In genomic region chr15:84414040-84414848, GRCm38 (mm10) we compare ENCODE assay signal across 9 mouse cellular contexts. TPM values are rescaled to one million over a fixed set of nuclear protein-coding genes. Genes with fewer than 3 reads are reported as not detected.
A peak's percentile ranks its signal among the peaks of the same experiment; 100 is the strongest.
DNase-seq lines count a peak whose midpoint lies in the region; ATAC-seq and TF ChIP-seq lines count a peak whose summit lies in the region.
"Had no signal": no experiment of that assay in that cellular context is flagged by ENCODE, and none has a peak within 500 bp of the region (broad histone marks: within the 10 kb centered on the region; RNA-seq: fewer than 3 reads in every experiment).

No protein-coding gene starts in this region.

- H3K27me3 ChIP-seq in lung, embryonic 14.5 days (ENCODE audit: insufficient read depth, low read length) = no peaks in the 10 kb centered on the region
- H3K27me3 ChIP-seq in hindbrain, embryonic 12.5 days = peaks cover 26% of the 10 kb centered on the region
- H3K27me3 ChIP-seq in limb, embryonic 14.5 days (ENCODE audit: control insufficient read depth, insufficient read depth, low read length) = 0 out of 2 replicates have a peak, but pooled peaks cover 6% of the 10 kb centered on the region

- no peaks in the 10 kb centered on the region for H3K36me3 ChIP-seq in lung, embryonic 14.5 days (ENCODE audit: insufficient read depth)
- no peaks in the 10 kb centered on the region for H3K36me3 ChIP-seq in hindbrain, embryonic 12.5 days
- no peaks in the 10 kb centered on the region for H3K36me3 ChIP-seq in limb, embryonic 14.5 days (ENCODE audit: control insufficient read depth, insufficient read depth, low read length)

- no peak overlapping the region for H3K4me3 ChIP-seq in lung, embryonic 14.5 days (ENCODE audit: low read depth, low read length)
- no peak overlapping the region for H3K4me3 ChIP-seq in hindbrain, embryonic 12.5 days
- no peak overlapping the region for H3K4me3 ChIP-seq in limb, embryonic 14.5 days (replicated peaks; ENCODE audit: low read length)

- H3K4me1 ChIP-seq in lung, embryonic 14.5 days (ENCODE audit: insufficient read depth) = peaks cover 3% of the 10 kb centered on the region; the same call in 1 of the 2 replicates
- peaks cover 42% of the 10 kb centered on the region for H3K4me1 ChIP-seq in hindbrain, embryonic 12.5 days
- peaks cover 3% of the 10 kb centered on the region for H3K4me1 ChIP-seq in limb, embryonic 14.5 days (ENCODE audit: control insufficient read depth, insufficient read depth, low read length)

- H3K27ac ChIP-seq in lung, embryonic 14.5 days (ENCODE audit: low read depth) = no peak overlapping the region
- peak overlapping the region; percentile 62 for H3K27ac ChIP-seq in hindbrain, embryonic 12.5 days
- no peak overlapping the region for H3K27ac ChIP-seq in limb, embryonic 14.5 days (replicated peaks; ENCODE audit: low read depth, low read length)
- H3K27ac ChIP-seq: kidney, postnatal 0 days had no signal

- peak; percentile 44 for DNase-seq in lung, embryonic 14.5 days
- no peak for DNase-seq in lung, adult 18-20 months
- DNase-seq in limb, embryonic 14.5 days (ENCODE audit: low spot score) = peak; percentile 51
- DNase-seq in gastrocnemius, adult 8-10 months (ENCODE audit: low spot score in 2 of 2) = no peak
- DNase-seq in ovary, postnatal 36 days (ENCODE audit: low spot score) = no peak
- DNase-seq in adrenal gland, postnatal 4 days (ENCODE audit: low spot score in 2 of 2) = no peak
- no peak for DNase-seq in adrenal gland, postnatal 25 days

- H3K9me3 ChIP-seq in lung, embryonic 14.5 days (ENCODE audit: low read depth, low read length) = no peaks in the 10 kb centered on the region
- H3K9me3 ChIP-seq in hindbrain, embryonic 12.5 days (replicated peaks) = no peaks in the 10 kb centered on the region
- no peaks in the 10 kb centered on the region for H3K9me3 ChIP-seq in limb, embryonic 14.5 days (ENCODE audit: control insufficient read depth, low read length)

- H3K9ac ChIP-seq in lung, embryonic 14.5 days = no peak overlapping the region
- no peak overlapping the region for H3K9ac ChIP-seq in hindbrain, embryonic 12.5 days
- no peak overlapping the region for H3K9ac ChIP-seq in limb, embryonic 14.5 days (ENCODE audit: low read depth, low read length, severe bottlenecking)

- ATAC-seq in lung, embryonic 14.5 days (ENCODE audit: insufficient read depth) = no peak
- no peak for ATAC-seq in hindbrain, embryonic 12.5 days (ENCODE audit: low FRiP score)
- peak; percentile 51 for ATAC-seq in limb, embryonic 14.5 days (ENCODE audit: low FRiP score, low read depth)

- no peak overlapping the region for H3K4me2 ChIP-seq in lung, embryonic 14.5 days
- H3K4me2 ChIP-seq in hindbrain, embryonic 12.5 days (replicated peaks) = no peak overlapping the region
- no peak overlapping the region for H3K4me2 ChIP-seq in limb, embryonic 14.5 days (replicated peaks; ENCODE audit: low read depth, low read length, severe bottlenecking)

- TF ChIP-seq CTCF in lung, embryonic 14.5 days (IDR thresholded peaks at IDR 0.05; ENCODE audit: low read depth) = no peak

- TF ChIP-seq POLR2A in limb, embryonic 14.5 days (IDR thresholded peaks at IDR 0.05; ENCODE audit: borderline replicate concordance, extremely low read depth, insufficient read depth, insufficient read length) = no peak

- WGBS in lung, embryonic 14.5 days = 37% methylated on average over 9 of the region's 9 CpGs
- 34% methylated on average over 9 of the region's 9 CpGs for WGBS in hindbrain, embryonic 12.5 days
- 42% methylated on average over 9 of the region's 9 CpGs for WGBS in limb, embryonic 14.5 days

RNA-seq across cellular contexts. Expression of gene Shisal1, which starts 32.7 kb away (rescaled TPM):
- 1.1 and 1.9 TPM in 2 replicates for polyA plus RNA-seq in lung, embryonic 14.5 days (2014; fragmentation: Nextera tagmentation; extraction: Ambion mirVana)
- polyA plus RNA-seq in hindbrain, embryonic 12.5 days (2016; fragmentation: Nextera tagmentation; extraction: Ambion mirVana) = 9.4 and 10.8 TPM in 2 replicates
- 7.7 and 8.7 TPM in 2 replicates for polyA plus RNA-seq in limb, embryonic 14.5 days (2012; rRNA removed)
- 4.9 and 5.8 TPM in 2 replicates for polyA plus RNA-seq in limb, embryonic 14.5 days (2014; fragmentation: Nextera tagmentation; extraction: Ambion mirVana)
- 1 to 10 TPM in 2 of 4 experiments, under 1 TPM in 2; 0.31 to 1.1 (median 0.76) TPM for total RNA-seq in gastrocnemius, adult 8-10 months (2022)
- 1 to 10 TPM; 3.6 to 5.3 TPM for total RNA-seq in adrenal gland, postnatal 4 days (2021)
- total RNA-seq in adrenal gland, postnatal 25 days (2021) = 0.76 and 1.4 TPM in 2 replicates

Comparison
In these comparisons a context has a peak if more than half of its experiments do, and no peak if none do; other contexts are left out.
1. DNase-seq: peak in lung, embryonic 14.5 days (single experiment) and limb, embryonic 14.5 days (single experiment); none in lung, adult 18-20 months (0 of 2), gastrocnemius, adult 8-10 months (0 of 2), ovary, postnatal 36 days (single experiment), adrenal gland, postnatal 4 days (0 of 2) and adrenal gland, postnatal 25 days (single experiment).